Mouse (Mus musculus) hindbrain, embryonic 15.5 days (tissue): ENCODE measurements at regions not wholly inside any gene's neighbourhood (a gene's known extent, or its start where the extent isn't known, plus 50 kb on each side); places are given as distances from the start of the nearest gene placed in this dataset.

Experiments
- ATAC-seq: fragments of 200-750 bp; cut with Nextera tagmentation; 2 replicates; pipeline ENCODE4 v1.8.0; 2017; ENCODE audit warnings: low read depth, moderate number of reproducible peaks, moderate TSS enrichment; ENCODE audit not compliant: low FRiP score
- H3K27ac ChIP-seq: fragments of 300-500 bp; sonication (generic); replicated peaks from 2 replicates; pipeline ENCODE4 v1.5.1; 2015; ENCODE audit warnings: mild to moderate bottlenecking, inconsistent platforms
- H3K27me3 ChIP-seq: fragments of 300-500 bp; sonication (generic); 2 replicates; pipeline ENCODE4 v1.6.1; 2015; ENCODE audit warnings: control low read depth, inconsistent platforms
- H3K36me3 ChIP-seq: fragments of 300-500 bp; sonication (generic); 2 replicates; pipeline ENCODE4 v1.6.1; 2015; ENCODE audit warnings: control low read depth, inconsistent platforms
- H3K4me1 ChIP-seq: fragments of 300-500 bp; sonication (generic); replicated peaks from 2 replicates; pipeline ENCODE4 v1.6.1; 2015; ENCODE audit warnings: control low read depth, inconsistent platforms
- H3K4me2 ChIP-seq: fragments of 300-500 bp; sonication (generic); 2 replicates; pipeline ENCODE4 v1.6.1; 2015; ENCODE audit warnings: moderate library complexity, mild to moderate bottlenecking, inconsistent platforms
- H3K4me3 ChIP-seq: fragments of 300-500 bp; sonication (generic); 2 replicates; pipeline ENCODE4 v1.5.1; 2015; ENCODE audit warnings: mild to moderate bottlenecking, inconsistent platforms
- H3K9ac ChIP-seq: fragments of 300-500 bp; sonication (generic); 2 replicates; pipeline ENCODE4 v1.6.1; 2015; ENCODE audit warnings: inconsistent platforms
- H3K9me3 ChIP-seq: fragments of 300-500 bp; sonication (generic); 2 replicates; pipeline ENCODE4 v1.6.1; 2016; ENCODE audit warnings: control low read depth, inconsistent platforms
- WGBS: fragments of 180-500 bp; shearing (Covaris S2); methylation state at CpG from one replicate; pipeline ENCODE4 v1.1.7; 2015; 5-methylcytosine and 5-hydroxymethylcytosine counted together

DNA sequence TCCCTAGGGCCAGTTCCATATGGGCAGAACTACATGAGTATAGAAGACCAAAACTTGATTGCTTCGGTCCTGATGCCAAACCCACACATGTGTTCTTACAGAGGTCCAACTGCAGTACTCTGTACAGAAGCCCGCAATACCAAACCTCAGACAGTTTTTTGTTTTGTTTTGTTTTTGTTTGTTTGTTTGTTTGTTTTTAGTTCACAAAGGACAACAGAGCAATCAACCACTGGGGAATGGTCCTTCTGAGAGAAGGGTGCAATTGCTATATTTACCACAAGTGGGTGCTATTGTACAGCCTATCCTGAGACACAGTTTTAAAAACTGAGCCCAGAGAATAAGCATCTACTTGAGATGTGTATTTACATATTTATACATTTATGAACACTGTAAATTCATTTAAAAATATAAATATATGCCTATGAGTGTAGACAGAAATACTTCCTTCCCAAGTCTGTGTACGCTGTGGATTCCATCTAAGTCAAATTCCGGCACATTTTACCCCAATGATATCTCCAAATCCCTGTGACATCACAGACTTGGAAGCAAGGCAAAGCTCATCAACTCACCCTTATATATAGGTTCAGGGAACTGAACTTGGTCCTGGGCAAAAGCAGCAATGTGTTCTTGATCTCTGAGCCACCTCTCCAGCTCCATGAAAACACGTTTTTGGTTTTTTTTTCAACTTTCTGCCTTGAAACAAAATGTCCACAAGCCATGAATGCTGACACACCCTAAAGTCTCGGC, 101.3 kb upstream of the A26c2 start:
- H3K4me2 ChIP-seq: no peak overlapping the region
- no peaks in the 10 kb centered on the region for H3K4me1 ChIP-seq
- H3K27me3 ChIP-seq: no peaks in the 10 kb centered on the region
- no peak overlapping the region for H3K9ac ChIP-seq
- peak; percentile 65 for ATAC-seq
- H3K36me3 ChIP-seq: no peaks in the 10 kb centered on the region
- no peak overlapping the region for H3K27ac ChIP-seq
- 68% methylated on average over 6 of the region's 6 CpGs for WGBS
- H3K4me3 ChIP-seq: no peak overlapping the region
- no peaks in the 10 kb centered on the region for H3K9me3 ChIP-seq

DNA sequence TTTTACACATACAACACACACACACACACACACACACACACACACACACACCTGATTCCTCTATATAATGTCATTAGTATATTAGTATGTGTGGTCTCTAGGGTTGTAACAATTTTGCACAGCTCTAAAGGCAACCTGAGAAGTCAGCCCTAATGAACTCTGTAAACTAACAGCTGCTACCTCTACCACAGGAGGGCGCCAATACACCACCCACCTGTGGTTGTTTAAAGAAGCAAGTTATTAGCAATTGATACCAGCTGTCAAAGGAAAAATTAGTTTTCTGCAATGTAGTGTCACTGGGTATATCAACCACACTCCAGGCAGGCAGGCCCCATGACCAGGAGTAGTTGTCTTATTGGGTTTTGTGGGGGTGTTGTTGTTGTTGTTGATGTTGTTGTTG, 98.8 kb upstream of the A26c2 start:
- no peak overlapping the region for H3K27ac ChIP-seq
- H3K4me2 ChIP-seq: no peak overlapping the region
- H3K4me3 ChIP-seq: no peak overlapping the region
- 0% methylated on average over 1 of the region's 1 CpGs for WGBS
- no peaks in the 10 kb centered on the region for H3K36me3 ChIP-seq
- no peak for ATAC-seq
- no peaks in the 10 kb centered on the region for H3K4me1 ChIP-seq
- H3K9ac ChIP-seq: no peak overlapping the region
- no peaks in the 10 kb centered on the region for H3K27me3 ChIP-seq
- H3K9me3 ChIP-seq: no peaks in the 10 kb centered on the region

- WGBS: 85% methylated on average over 4 of the region's 4 CpGs
- no peak for ATAC-seq
- Histone ChIP-seq H3K27ac (no peak overlapping the region), H3K27me3 (no peaks in the 10 kb centered on the region), H3K4me1 (no peaks in the 10 kb centered on the region), H3K4me2 (no peak overlapping the region), H3K4me3 (no peak overlapping the region), H3K9me3 (no peaks in the 10 kb centered on the region), H3K9ac (no peak overlapping the region), H3K36me3 (no peaks in the 10 kb centered on the region)
These were observed 70.9 kb upstream of the A26c2 start for GRCm38 (mm10) chr7:62894337-62894736.

- H3K4me2 ChIP-seq: no peak overlapping the region
- H3K27me3 ChIP-seq: no peaks in the 10 kb centered on the region
- WGBS: 18% methylated on average over 1 of the region's 1 CpGs
- no peak overlapping the region for H3K4me3 ChIP-seq
- no peaks in the 10 kb centered on the region for H3K4me1 ChIP-seq
- no peak overlapping the region for H3K27ac ChIP-seq
- no peak overlapping the region for H3K9ac ChIP-seq
- peak; percentile 81; the same call in 1 of the 2 replicates for ATAC-seq
- no peaks in the 10 kb centered on the region for H3K36me3 ChIP-seq
- no peaks in the 10 kb centered on the region for H3K9me3 ChIP-seq
These were observed 53.6 kb upstream of the A26c2 start for GRCm38 (mm10) chr7:62877033-62877432.
